Mouse (Mus musculus) megakaryocyte, embryonic 14.5 days (primary cell): ENCODE data around the gene Slc12a4. TPM values are rescaled to one million over a fixed set of nuclear protein-coding genes. Genes with fewer than 3 reads are reported as not detected.

Source experiments
- H3K27me3 ChIP-seq: replicated peaks from 2 replicates; pipeline ENCODE3; 2012; ENCODE audit warnings: inconsistent platforms
- H3K36me3 ChIP-seq: replicated peaks from 2 replicates; pipeline ENCODE3; 2012; ENCODE audit warnings: low read length, inconsistent platforms, mixed read lengths
- H3K4me1 ChIP-seq: 2 replicates; pipeline ENCODE4 v1.6.1; 2012; ENCODE audit warnings: inconsistent platforms
- H3K4me3 ChIP-seq: replicated peaks from 2 replicates; pipeline ENCODE3; 2012; ENCODE audit warnings: moderate library complexity, mild to moderate bottlenecking, inconsistent platforms
- H3K9me3 ChIP-seq: 2 replicates; pipeline ENCODE4 v1.6.1; 2012; ENCODE audit warnings: inconsistent platforms
- FLI1 ChIP-seq: IDR thresholded peaks from 2 replicates; pipeline ENCODE4 v1.6.1; 2012; ENCODE audit warnings: low read length, inconsistent platforms, mixed read lengths
- GATA1 ChIP-seq: IDR thresholded peaks from 3 replicates; pipeline ENCODE4 v1.6.1; 2012; ENCODE audit warnings: mixed read lengths, low read length, inconsistent platforms, borderline replicate concordance
- polyA plus RNA-seq: library from polyadenylated mRNA; stranded (reverse); fragments of >175 nt; gene quantifications from 2 replicates; pipeline ENCODE4 v1.2.3, GENCODE M21; 2012; ENCODE audit warnings: low replicate concordance; ENCODE audit not compliant: insufficient read depth

The Slc12a4 gene
- polyA plus RNA-seq, 1 experiment: 6.7 TPM

GRCm38 (mm10) chr8:105897801-105898480, 68.0 kb downstream of the Slc12a4 start:
- no peak for TF ChIP-seq FLI1
- TF ChIP-seq GATA1: no peak
- Histone ChIP-seq H3K9me3 (no peaks in the 10 kb centered on the region), H3K27me3 (no peaks in the 10 kb centered on the region), H3K4me3 (no peak overlapping the region), H3K36me3 (peaks cover 26% of the 10 kb centered on the region), H3K4me1 (peaks cover 35% of the 10 kb centered on the region)

Other genes with a start within 250 kb of the Slc12a4 start
- 3.0 and 9.7 TPM in 2 replicates for gene Gfod2, start 207.4 kb downstream of the Slc12a4 start, polyA plus RNA-seq
- gene Ranbp10, start 138.7 kb downstream of the Slc12a4 start, polyA plus RNA-seq: 10.3 and 11.1 TPM in 2 replicates
- not detected in 2 replicates for gene Tsnaxip1, start 138.4 kb downstream of the Slc12a4 start, polyA plus RNA-seq
- 22.5 and 23.5 TPM in 2 replicates for gene Cenpt, start 112.8 kb downstream of the Slc12a4 start, polyA plus RNA-seq
- 12.4 and 38.2 TPM in 2 replicates for gene Thap11, start 111.0 kb downstream of the Slc12a4 start, polyA plus RNA-seq
- gene Nutf2, start 105.5 kb downstream of the Slc12a4 start, polyA plus RNA-seq: 5.8 and 51.6 TPM in 2 replicates
- gene Edc4, start 85.2 kb downstream of the Slc12a4 start, polyA plus RNA-seq: 8.0 and 13.1 TPM in 2 replicates
- 0.22 TPM in 1 of 2 replicates, not detected in the other for gene Nrn1l, start 72.5 kb downstream of the Slc12a4 start, polyA plus RNA-seq
- 5.6 and 11.1 TPM in 2 replicates for gene Pskh1, start 65.7 kb downstream of the Slc12a4 start, polyA plus RNA-seq
- gene Ctrl, start 32.2 kb downstream of the Slc12a4 start, polyA plus RNA-seq: 0.39 TPM in 1 of 2 replicates, not detected in the other
- 63.8 and 341 TPM in 2 replicates for gene Psmb10, start 27.7 kb downstream of the Slc12a4 start, polyA plus RNA-seq
- 0.66 TPM in 1 of 2 replicates, not detected in the other for gene Lcat, start 22.7 kb downstream of the Slc12a4 start, polyA plus RNA-seq
- 0.46 TPM in 1 of 2 replicates, not detected in the other for gene Dpep3, start 13.3 kb upstream of the Slc12a4 start, polyA plus RNA-seq
- 3.6 TPM in 1 of 2 replicates, not detected in the other for gene Dus2, start 25.2 kb upstream of the Slc12a4 start, polyA plus RNA-seq
- not detected in 2 replicates for gene Dpep2nb, start 39.9 kb upstream of the Slc12a4 start, polyA plus RNA-seq
- gene Ddx28, start 45.8 kb upstream of the Slc12a4 start, polyA plus RNA-seq: 3.7 and 10.4 TPM in 2 replicates
- gene Nfatc3, start 92.7 kb upstream of the Slc12a4 start, polyA plus RNA-seq: 1.7 and 3.2 TPM in 2 replicates
- gene Esrp2, start 170.9 kb upstream of the Slc12a4 start, polyA plus RNA-seq: 1.6 and 7.5 TPM in 2 replicates
- 16.9 and 32.0 TPM in 2 replicates for gene Pla2g15, start 184.3 kb upstream of the Slc12a4 start, polyA plus RNA-seq
- 3.1 and 3.6 TPM in 2 replicates for gene Slc7a6, start 202.8 kb upstream of the Slc12a4 start, polyA plus RNA-seq
- 11.7 and 21.5 TPM in 2 replicates for gene Slc7a6os, start 244.8 kb upstream of the Slc12a4 start, polyA plus RNA-seq
- gene Prmt7, start 244.8 kb upstream of the Slc12a4 start, polyA plus RNA-seq: 2.9 and 9.4 TPM in 2 replicates